Mouse (Mus musculus) embryonic fibroblast, embryonic 13.5 days (primary cell): ENCODE measurements around the gene Slc44a3. TPM values are rescaled to one million over a fixed set of nuclear protein-coding genes. Genes with fewer than 3 reads are reported as not detected.
"Not testable (repeated sequence)": the region's sequence is repeated elsewhere in the genome, so short reads cannot be mapped to it uniquely, and the experiment has no call there.

Experiments
- H3K27ac ChIP-seq: 2 replicates; pipeline ENCODE4 v1.5.1; 2012; ENCODE audit warnings: low read length, control low read depth, inconsistent platforms; ENCODE audit not compliant: insufficient read depth
- H3K4me1 ChIP-seq: 2 replicates; pipeline ENCODE4 v1.6.1; 2011; ENCODE audit warnings: low read length; ENCODE audit not compliant: control insufficient read depth, insufficient read depth
- H3K4me3 ChIP-seq: 2 replicates; pipeline ENCODE4 v1.5.1; 2011; ENCODE audit warnings: mild to moderate bottlenecking, control low read depth, low read length; ENCODE audit not compliant: insufficient read depth
- CTCF ChIP-seq: IDR thresholded peaks from 2 replicates; pipeline ENCODE4 v1.5.1; 2011; ENCODE audit warnings: mild to moderate bottlenecking, control low read depth, low read length, moderate library complexity, borderline replicate concordance; ENCODE audit not compliant: insufficient read depth
- POLR2A ChIP-seq: IDR thresholded peaks from 2 replicates; pipeline ENCODE4 v1.6.1; 2011; ENCODE audit warnings: low read depth, mild to moderate bottlenecking, control low read depth, low read length, moderate library complexity
- polyA plus RNA-seq: library from polyadenylated mRNA; stranded (reverse); fragments of >200 nt; gene quantifications from 2 replicates; pipeline ENCODE4 v1.2.4, GENCODE M21; 2011; ENCODE audit warnings: low read depth; ENCODE audit not compliant: missing spikeins, insufficient read length

Slc44a3 gene
- polyA plus RNA-seq, 1 experiment, result not detected

GRCm38 (mm10) chr3:121556304-121556703, 24.1 kb upstream of the Slc44a3 start:
- Histone ChIP-seq H3K4me1 (peaks cover 4% of the 10 kb centered on the region; the same call in 1 of the 2 replicates), H3K4me3 (no peak overlapping the region), H3K27ac (no peak overlapping the region)
- TF ChIP-seq POLR2A (no peak), CTCF (no peak)

GRCm38 (mm10) chr3:121553294-121553693, 21.1 kb upstream of the Slc44a3 start:
- TF ChIP-seq POLR2A, result no peak
- TF ChIP-seq CTCF, result no peak
- Histone ChIP-seq H3K27ac (peak overlapping the region; percentile 85), H3K4me3 (no peak overlapping the region), H3K4me1 (peaks cover 4% of the 10 kb centered on the region; the same call in 1 of the 2 replicates)

- Histone ChIP-seq H3K27ac (peak overlapping the region; percentile 85), H3K4me1 (peaks cover 7% of the 10 kb centered on the region)
Measured at GRCm38 (mm10) chr3:121552723-121553122, 20.5 kb upstream of the Slc44a3 start.

GRCm38 (mm10) chr3:121550370-121550769, 18.2 kb upstream of the Slc44a3 start:
- TF ChIP-seq CTCF (peak; percentile 48; the same call in 1 of the 2 replicates), POLR2A (no peak)
- no peak overlapping the region for H3K27ac ChIP-seq
- peaks cover 10% of the 10 kb centered on the region for H3K4me1 ChIP-seq
- no peak overlapping the region for H3K4me3 ChIP-seq

More at GRCm38 (mm10) chr3:121552723-121553122, 20.5 kb upstream of the Slc44a3 start:
- TF ChIP-seq POLR2A (no peak), CTCF (no peak)
- no peak overlapping the region for H3K4me3 ChIP-seq

GRCm38 (mm10) chr3:121547851-121548624, 15.8 kb upstream of the Slc44a3 start:
- H3K4me3 ChIP-seq, result no peak overlapping the region
- TF ChIP-seq CTCF, result no peak
- no peak for TF ChIP-seq POLR2A
- peaks cover 6% of the 10 kb centered on the region; the same call in 1 of the 2 replicates for H3K4me1 ChIP-seq
- peak overlapping the region; percentile 24 for H3K27ac ChIP-seq

- TF ChIP-seq POLR2A, result no peak
- no peak for TF ChIP-seq CTCF
- Histone ChIP-seq H3K27ac (peak overlapping the region; percentile 67), H3K4me1 (no peaks in the 10 kb centered on the region), H3K4me3 (no peak overlapping the region)
Measured at GRCm38 (mm10) chr3:121540621-121541020, 8.4 kb upstream of the Slc44a3 start.

GRCm38 (mm10) chr3:121539871-121540431, 7.7 kb upstream of the Slc44a3 start:
- no peaks in the 10 kb centered on the region for H3K4me1 ChIP-seq
- H3K4me3 ChIP-seq, result no peak overlapping the region
- H3K27ac ChIP-seq, result peak overlapping the region; percentile 67
- TF ChIP-seq POLR2A, result no peak
- no peak for TF ChIP-seq CTCF

- H3K27ac ChIP-seq, H3K4me1 ChIP-seq, H3K4me3 ChIP-seq: not testable (repeated sequence)
Measured at GRCm38 (mm10) chr3:121538847-121539246, 6.6 kb upstream of the Slc44a3 start.

- Histone ChIP-seq H3K4me3 (no peak overlapping the region), H3K27ac (no peak overlapping the region), H3K4me1 (no peaks in the 10 kb centered on the region)
- TF ChIP-seq POLR2A (no peak), CTCF (no peak)
Measured at GRCm38 (mm10) chr3:121537996-121538395, 5.8 kb upstream of the Slc44a3 start.

- Histone ChIP-seq H3K4me1 (no peaks in the 10 kb centered on the region), H3K4me3 (no peak overlapping the region), H3K27ac (no peak overlapping the region)
- TF ChIP-seq POLR2A, result no peak
- TF ChIP-seq CTCF, result no peak
Measured at GRCm38 (mm10) chr3:121536803-121537202, 4.6 kb upstream of the Slc44a3 start.
